Mouse (Mus musculus): ENCODE results near the gene Dcst2.

- TF ChIP-seq GATA1 (IDR thresholded peaks at IDR 0.05; ENCODE audit: borderline replicate concordance, low read length), result no peak
- TF ChIP-seq FLI1 (IDR thresholded peaks at IDR 0.05; ENCODE audit: low read length), result no peak
Measured at GRCm38 (mm10) chr3:89418861-89419250, 57.1 kb downstream of the Dcst2 start.

Data from megakaryocyte, embryonic 14.5 days (primary cell).